Mouse (Mus musculus): ENCODE results near the gene Mettl2. TPM values are rescaled to one million over a fixed set of nuclear protein-coding genes. Genes with fewer than 3 reads are reported as not detected.
"Not testable (repeated sequence)": the region's sequence is repeated elsewhere in the genome, so short reads cannot be mapped to it uniquely, and the experiment has no call there.

The Mettl2 gene
- 27.1 and 27.3 TPM in 2 replicates for polyA plus RNA-seq (2012; rRNA removed)

GRCm38 (mm10) chr11:105125735-105126519, at the start of gene Mettl2:
Gene Mettl2, plus strand, starts transcription at chr11:105126425.
- peak; percentile 79 for TF ChIP-seq CTCF (IDR thresholded peaks at IDR 0.05; ENCODE audit: extremely low read depth, insufficient read depth, low read length)
- TF ChIP-seq POLR2A (IDR thresholded peaks at IDR 0.05; ENCODE audit: extremely low read depth, insufficient read depth, low read length), result peak; percentile 93
- peak within 1 kb of the TSS; percentile 72 for H3K4me3 ChIP-seq (ENCODE audit: insufficient read depth, low read length)
- no peak within 1 kb of the TSS for H3K27ac ChIP-seq (ENCODE audit: insufficient read depth, low read length)
- peaks cover 5% of the 10 kb centered on the region for H3K4me1 ChIP-seq (ENCODE audit: control insufficient read depth, insufficient read depth, low read length)

DNA sequence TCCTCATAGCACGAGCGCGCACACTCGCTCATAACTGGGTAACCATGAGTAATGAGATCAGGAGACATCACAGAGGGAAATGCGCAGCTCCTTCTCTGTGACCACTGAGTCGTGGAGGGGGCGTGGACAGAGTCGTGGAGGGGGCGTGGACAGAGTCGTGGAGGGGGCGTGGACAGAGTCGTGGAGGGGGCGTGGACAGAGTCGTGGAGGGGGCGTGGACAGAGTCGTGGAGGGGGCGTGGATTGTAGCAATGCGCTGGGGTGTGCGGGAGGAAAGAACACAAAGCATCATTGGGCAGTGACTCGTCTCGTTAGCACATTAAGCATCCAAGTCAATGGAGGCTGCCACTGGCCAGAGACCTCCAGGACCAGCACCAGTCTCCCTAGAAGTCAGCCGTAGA, 13.8 kb upstream of the Mettl2 start:
- H3K4me3 ChIP-seq (ENCODE audit: insufficient read depth, low read length); H3K4me1 ChIP-seq (ENCODE audit: control insufficient read depth, insufficient read depth, low read length); H3K27ac ChIP-seq (ENCODE audit: insufficient read depth, low read length): not testable (repeated sequence)

DNA sequence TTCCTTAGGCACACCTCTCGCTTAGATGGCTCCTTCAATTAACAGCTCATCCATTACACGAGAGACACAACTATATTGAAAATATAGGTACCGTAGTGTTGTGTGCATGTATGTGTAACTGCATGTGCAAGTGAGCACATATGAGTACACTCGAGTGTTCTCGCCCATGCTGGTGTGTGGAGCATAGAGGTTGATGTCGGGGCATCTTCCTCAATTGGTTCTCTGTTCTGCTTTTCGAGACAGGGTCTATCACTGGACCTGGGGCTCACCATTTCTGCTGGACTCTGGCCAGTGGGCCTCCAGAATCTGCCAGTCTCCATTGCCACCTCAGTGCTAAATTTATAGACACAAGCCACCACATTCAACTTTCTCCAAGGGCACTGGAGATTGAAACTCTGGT, 8.4 kb upstream of the Mettl2 start:
- Histone ChIP-seq H3K27ac (ENCODE audit: insufficient read depth, low read length) (no peak overlapping the region), H3K4me3 (ENCODE audit: insufficient read depth, low read length) (no peak overlapping the region), H3K4me1 (ENCODE audit: control insufficient read depth, insufficient read depth, low read length) (no peaks in the 10 kb centered on the region)
- no peak for TF ChIP-seq CTCF (IDR thresholded peaks at IDR 0.05; ENCODE audit: extremely low read depth, insufficient read depth, low read length)
- TF ChIP-seq POLR2A (IDR thresholded peaks at IDR 0.05; ENCODE audit: extremely low read depth, insufficient read depth, low read length), result no peak

- H3K27ac ChIP-seq (ENCODE audit: insufficient read depth, low read length), result no peak overlapping the region
- H3K4me3 ChIP-seq (ENCODE audit: insufficient read depth, low read length), result no peak overlapping the region
- no peaks in the 10 kb centered on the region for H3K4me1 ChIP-seq (ENCODE audit: control insufficient read depth, insufficient read depth, low read length)
- TF ChIP-seq CTCF (IDR thresholded peaks at IDR 0.05; ENCODE audit: extremely low read depth, insufficient read depth, low read length), result no peak
- no peak for TF ChIP-seq POLR2A (IDR thresholded peaks at IDR 0.05; ENCODE audit: extremely low read depth, insufficient read depth, low read length)
These were observed 5.6 kb upstream of the Mettl2 start for GRCm38 (mm10) chr11:105120551-105121061.

DNA sequence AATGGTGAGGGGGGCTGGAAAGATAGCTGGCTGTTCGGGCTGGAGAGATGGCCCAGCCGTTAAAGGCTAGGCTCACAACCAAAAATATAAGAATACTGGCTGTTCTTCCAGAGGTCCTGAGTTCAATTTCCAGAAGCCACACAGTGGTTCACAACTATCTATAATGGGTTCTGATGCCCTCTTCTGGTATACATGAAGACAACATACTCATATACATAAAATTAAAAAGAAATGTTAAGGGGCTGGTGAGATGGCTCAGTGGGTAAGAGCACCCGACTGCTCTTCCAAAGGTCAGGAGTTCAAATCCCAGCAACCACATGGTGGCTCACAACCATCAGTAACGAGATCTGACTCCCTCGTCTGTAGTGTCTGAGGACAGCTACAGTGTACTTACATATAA, 4.4 kb upstream of the Mettl2 start:
- H3K4me1 ChIP-seq (ENCODE audit: control insufficient read depth, insufficient read depth, low read length); H3K4me3 ChIP-seq (ENCODE audit: insufficient read depth, low read length); H3K27ac ChIP-seq (ENCODE audit: insufficient read depth, low read length): not testable (repeated sequence)

- Histone ChIP-seq H3K4me3 (ENCODE audit: insufficient read depth, low read length) (no peak overlapping the region), H3K27ac (ENCODE audit: insufficient read depth, low read length) (no peak overlapping the region), H3K4me1 (ENCODE audit: control insufficient read depth, insufficient read depth, low read length) (peaks cover 5% of the 10 kb centered on the region)
- no peak for TF ChIP-seq POLR2A (IDR thresholded peaks at IDR 0.05; ENCODE audit: extremely low read depth, insufficient read depth, low read length)
- peak; percentile 28; the same call in 1 of the 2 replicates for TF ChIP-seq CTCF (IDR thresholded peaks at IDR 0.05; ENCODE audit: extremely low read depth, insufficient read depth, low read length)
These were observed 2.2 kb upstream of the Mettl2 start for GRCm38 (mm10) chr11:105123986-105124385.

DNA sequence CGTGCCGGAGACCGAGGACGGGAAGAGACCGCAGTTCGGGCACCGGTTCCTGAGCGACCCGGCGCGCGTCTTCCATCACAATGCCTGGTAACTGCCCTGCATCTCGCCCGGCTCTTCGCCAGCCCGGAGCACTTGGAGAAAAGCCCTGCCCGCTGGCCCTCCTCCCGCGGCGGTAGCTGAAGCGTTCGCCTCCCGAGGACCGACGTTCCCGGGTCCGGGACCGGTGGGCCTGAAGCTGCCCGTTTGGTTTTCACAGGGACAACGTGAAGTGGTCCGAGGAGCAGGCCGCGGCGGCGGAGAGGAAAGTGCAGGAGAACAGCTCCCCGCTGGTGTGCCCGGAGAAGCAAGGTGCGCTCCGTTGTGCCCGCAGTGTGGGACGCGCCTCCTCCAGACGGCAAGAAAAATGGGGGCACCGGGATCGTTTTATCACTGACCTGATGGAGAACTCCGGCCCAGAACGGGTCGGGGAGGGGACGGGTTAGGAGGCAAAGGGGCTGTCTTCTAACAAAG, 350 bp downstream of the Mettl2 start:
- peak overlapping the region; percentile 72 for H3K4me3 ChIP-seq (ENCODE audit: insufficient read depth, low read length)
- H3K4me1 ChIP-seq (ENCODE audit: control insufficient read depth, insufficient read depth, low read length), result peaks cover 5% of the 10 kb centered on the region
- TF ChIP-seq POLR2A (IDR thresholded peaks at IDR 0.05; ENCODE audit: extremely low read depth, insufficient read depth, low read length) (no peak), CTCF (IDR thresholded peaks at IDR 0.05; ENCODE audit: extremely low read depth, insufficient read depth, low read length) (no peak)
- no peak overlapping the region for H3K27ac ChIP-seq (ENCODE audit: insufficient read depth, low read length)

DNA sequence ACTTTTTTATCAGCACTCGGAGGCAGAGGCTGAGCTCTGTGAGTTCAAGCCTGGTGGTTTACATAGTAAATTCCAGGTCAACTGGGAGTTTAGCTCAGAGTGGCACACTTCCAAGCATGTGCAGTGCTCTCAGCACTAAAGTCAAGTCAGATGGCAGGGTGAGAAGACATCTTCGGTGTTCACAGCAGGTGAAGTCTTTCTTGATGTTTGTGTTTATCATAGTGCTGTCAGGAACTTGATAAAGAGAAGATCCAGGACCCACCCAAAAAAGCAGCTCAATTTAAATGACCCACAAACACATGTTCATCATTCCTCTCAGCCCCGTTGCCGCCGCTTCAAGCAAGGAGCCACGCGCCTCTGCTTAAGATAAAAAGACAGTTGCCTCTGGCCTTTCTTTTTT, 9.5 kb downstream of the Mettl2 start:
- Histone ChIP-seq H3K27ac (ENCODE audit: insufficient read depth, low read length) (no peak overlapping the region), H3K4me1 (ENCODE audit: control insufficient read depth, insufficient read depth, low read length) (no peaks in the 10 kb centered on the region), H3K4me3 (ENCODE audit: insufficient read depth, low read length) (no peak overlapping the region)
- no peak for TF ChIP-seq POLR2A (IDR thresholded peaks at IDR 0.05; ENCODE audit: extremely low read depth, insufficient read depth, low read length)
- TF ChIP-seq CTCF (IDR thresholded peaks at IDR 0.05; ENCODE audit: extremely low read depth, insufficient read depth, low read length), result no peak

DNA sequence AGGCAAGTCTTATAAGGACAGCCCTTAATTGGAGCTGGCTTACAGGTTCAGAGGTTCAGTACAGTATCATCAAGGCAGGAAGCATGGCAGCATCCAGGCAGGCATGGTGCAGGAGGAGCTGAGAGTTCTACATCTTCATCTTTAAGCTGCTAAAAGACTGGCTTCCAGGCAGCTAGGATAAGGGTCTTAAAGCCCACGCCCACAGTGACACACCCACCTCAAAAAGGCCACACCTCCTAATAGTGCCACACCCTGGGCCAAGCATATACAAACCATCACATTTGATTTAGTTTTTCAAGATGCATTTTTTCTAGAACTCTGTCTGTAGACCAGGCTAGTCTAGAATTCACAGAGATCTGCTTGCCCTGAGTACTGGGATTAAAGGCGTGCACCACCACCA, 11.0 kb downstream of the Mettl2 start:
- not testable (repeated sequence) for H3K27ac ChIP-seq (ENCODE audit: insufficient read depth, low read length); H3K4me1 ChIP-seq (ENCODE audit: control insufficient read depth, insufficient read depth, low read length); H3K4me3 ChIP-seq (ENCODE audit: insufficient read depth, low read length)

DNA sequence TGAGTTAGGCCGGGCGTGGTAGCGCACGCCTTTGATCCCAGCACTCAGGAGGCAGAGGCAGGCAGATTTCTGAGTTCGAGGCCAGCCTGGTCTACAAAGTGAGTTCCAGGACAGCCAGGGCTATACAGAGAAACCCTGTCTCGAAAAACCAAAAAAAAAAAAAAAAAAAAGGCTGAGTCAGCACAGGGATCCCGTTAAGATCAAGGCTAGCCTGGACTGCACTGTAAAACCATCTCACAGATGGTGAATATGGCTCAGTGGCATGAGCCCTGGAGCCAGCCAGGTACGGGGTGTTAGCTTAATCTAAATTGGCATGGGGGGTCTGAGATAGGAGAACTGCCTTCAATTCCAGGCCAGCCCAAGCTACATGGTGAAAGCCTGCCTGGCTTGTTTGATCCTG, 14.3 kb downstream of the Mettl2 start:
- not testable (repeated sequence) for H3K27ac ChIP-seq (ENCODE audit: insufficient read depth, low read length); H3K4me3 ChIP-seq (ENCODE audit: insufficient read depth, low read length); H3K4me1 ChIP-seq (ENCODE audit: control insufficient read depth, insufficient read depth, low read length)
